ENCODE assay signal across 14 mouse cellular contexts in the genomic region with DNA sequence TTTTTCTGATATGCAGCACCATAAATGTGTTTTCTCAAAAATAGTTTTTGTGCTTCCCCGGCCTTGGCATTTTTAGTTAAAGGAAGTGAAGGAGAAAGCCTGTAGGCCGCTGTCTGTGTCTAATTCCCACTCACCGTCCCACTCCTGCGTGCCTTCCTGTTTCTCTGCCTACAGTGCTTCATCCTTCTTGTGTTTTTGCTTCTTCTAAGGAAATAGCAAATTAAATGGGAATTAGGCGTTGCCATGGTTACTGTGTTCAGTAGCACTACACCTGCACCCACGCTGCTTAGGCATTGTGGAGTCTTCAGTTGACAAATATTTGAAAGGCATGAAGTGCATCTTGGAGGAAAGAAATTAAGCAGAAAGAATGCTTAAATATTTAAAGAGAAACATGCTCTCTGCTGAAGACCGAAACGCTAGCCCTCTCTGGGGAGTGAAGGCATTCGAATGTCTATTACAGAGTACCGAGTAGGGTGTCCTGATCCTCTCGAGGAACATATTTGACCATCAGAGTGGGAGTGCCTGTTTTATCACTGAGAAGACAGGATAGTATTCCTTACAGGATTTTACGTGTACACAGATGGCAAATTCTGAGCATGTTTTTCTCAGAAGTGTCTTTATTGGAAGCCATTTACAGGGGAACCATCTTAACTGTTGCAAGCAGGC. TPM values are rescaled to one million over a fixed set of nuclear protein-coding genes. Genes with fewer than 3 reads are reported as not detected.
A peak's percentile ranks its signal among the peaks of the same experiment; 100 is the strongest.
DNase-seq lines count a peak whose midpoint lies in the region; ATAC-seq and TF ChIP-seq lines count a peak whose summit lies in the region.
"Had no signal": no experiment of that assay in that cellular context is flagged by ENCODE, and none has a peak within 500 bp of the region (broad histone marks: within the 10 kb centered on the region; RNA-seq: fewer than 3 reads in every experiment).

No protein-coding gene starts in this region.

- 37% methylated on average over 12 of the region's 12 CpGs for WGBS in midbrain, embryonic 13.5 days
- 63% methylated on average over 12 of the region's 12 CpGs for WGBS in midbrain, embryonic 10.5 days
- WGBS in hindbrain, embryonic 14.5 days = 44% methylated on average over 12 of the region's 12 CpGs
- 13% methylated on average over 12 of the region's 12 CpGs for WGBS in olfactory bulb, adult 2 months

- TF ChIP-seq CTCF in olfactory bulb, adult 2 months (IDR thresholded peaks at IDR 0.05; ENCODE audit: insufficient read depth, low read depth, low read length) = no peak

- TF ChIP-seq POLR2A in olfactory bulb, adult 2 months (IDR thresholded peaks at IDR 0.05; ENCODE audit: insufficient read depth, low read depth, low read length) = no peak

- no peak overlapping the region; the same call in 1 of the 2 replicates for H3K27ac ChIP-seq in midbrain, embryonic 13.5 days
- H3K27ac ChIP-seq in midbrain, embryonic 10.5 days (replicated peaks) = no peak overlapping the region
- no peak overlapping the region for H3K27ac ChIP-seq in hindbrain, embryonic 14.5 days
- peak overlapping the region; percentile 80 for H3K27ac ChIP-seq in olfactory bulb, adult 2 months (ENCODE audit: insufficient read depth, low read depth, low read length)

- H3K4me3 ChIP-seq in midbrain, embryonic 13.5 days (replicated peaks) = no peak overlapping the region
- H3K4me3 ChIP-seq in midbrain, embryonic 10.5 days = no peak overlapping the region
- no peak overlapping the region for H3K4me3 ChIP-seq in hindbrain, embryonic 14.5 days (replicated peaks; ENCODE audit: low read length)
- 0 out of 2 replicates have a peak overlapping the region, but pooled peaks have one; percentile 7 for H3K4me3 ChIP-seq in olfactory bulb, adult 2 months (ENCODE audit: insufficient read depth, low read depth, low read length)

- H3K9me3 ChIP-seq in midbrain, embryonic 13.5 days = no peaks in the 10 kb centered on the region
- no peaks in the 10 kb centered on the region for H3K9me3 ChIP-seq in midbrain, embryonic 10.5 days (replicated peaks)
- H3K9me3 ChIP-seq in hindbrain, embryonic 14.5 days (ENCODE audit: control insufficient read depth, low read length) = no peaks in the 10 kb centered on the region

- peaks cover 24% of the 10 kb centered on the region for H3K4me1 ChIP-seq in midbrain, embryonic 13.5 days (replicated peaks)
- peaks cover 15% of the 10 kb centered on the region for H3K4me1 ChIP-seq in midbrain, embryonic 10.5 days
- H3K4me1 ChIP-seq in hindbrain, embryonic 14.5 days (replicated peaks; ENCODE audit: control insufficient read depth, insufficient read depth, low read length) = peaks cover 17% of the 10 kb centered on the region
- H3K4me1 ChIP-seq in olfactory bulb, adult 2 months (ENCODE audit: control insufficient read depth, insufficient read depth, low read length) = peaks cover 2% of the 10 kb centered on the region; the same call in 1 of the 2 replicates

- H3K4me2 ChIP-seq in midbrain, embryonic 13.5 days (replicated peaks) = peak overlapping the region; percentile 11; the same call in 1 of the 2 replicates
- no peak overlapping the region for H3K4me2 ChIP-seq in hindbrain, embryonic 14.5 days (replicated peaks)

- ATAC-seq in midbrain, embryonic 13.5 days = peak; percentile 45; the same call in 1 of the 2 replicates
- peak; percentile 53; the same call in 1 of the 2 replicates for ATAC-seq in hindbrain, embryonic 14.5 days (ENCODE audit: low FRiP score)

- peak; percentile 67 to 82 for DNase-seq in frontal cortex, adult 2 months (ENCODE audit: extremely low spot score in 1 of 2, low spot score in 1 of 2)
- DNase-seq in frontal cortex, postnatal 25 days (ENCODE audit: low spot score in 2 of 2) = no peak
- no peak for DNase-seq in midbrain, embryonic 10.5 days (ENCODE audit: low spot score)
- DNase-seq in hindbrain, embryonic 14.5 days (ENCODE audit: low spot score) = no peak
- DNase-seq in ovary, postnatal 10 days (ENCODE audit: low spot score) = no peak
- DNase-seq in spleen, adult 12 weeks (ENCODE audit: low spot score) = no peak
- DNase-seq: adrenal gland, adult 8-10 months; B cell, adult 2 months; cerebellum, adult 9-10 months; heart, postnatal 4 days; kidney, postnatal 10 days; liver had no signal

- H3K9ac ChIP-seq in midbrain, embryonic 13.5 days (replicated peaks) = no peak overlapping the region; the same call in 1 of the 2 replicates
- no peak overlapping the region for H3K9ac ChIP-seq in hindbrain, embryonic 14.5 days

- H3K27me3 ChIP-seq in midbrain, embryonic 13.5 days = no peaks in the 10 kb centered on the region
- no peaks in the 10 kb centered on the region for H3K27me3 ChIP-seq in midbrain, embryonic 10.5 days (ENCODE audit: low read depth, poor library complexity, severe bottlenecking)
- no peaks in the 10 kb centered on the region for H3K27me3 ChIP-seq in hindbrain, embryonic 14.5 days (ENCODE audit: control insufficient read depth, insufficient read depth, low read length)

- H3K36me3 ChIP-seq in midbrain, embryonic 13.5 days = no peaks in the 10 kb centered on the region; the same call in 1 of the 2 replicates
- H3K36me3 ChIP-seq in midbrain, embryonic 10.5 days = no peaks in the 10 kb centered on the region
- H3K36me3 ChIP-seq in hindbrain, embryonic 14.5 days (replicated peaks; ENCODE audit: control insufficient read depth, insufficient read depth) = peaks cover 25% of the 10 kb centered on the region

RNA-seq across cellular contexts. Expression of gene Map2, which starts 12.1 kb away (rescaled TPM):
- polyA plus RNA-seq in frontal cortex, adult 2 months (2012; rRNA removed) = 473 and 532 TPM in 2 replicates
- 446 and 458 TPM in 2 replicates for polyA plus RNA-seq in midbrain, embryonic 13.5 days (2015; fragmentation: Nextera tagmentation; extraction: Ambion mirVana)
- 76.0 and 147 TPM in 2 replicates for polyA plus RNA-seq in midbrain, embryonic 10.5 days (2016; fragmentation: Nextera tagmentation; extraction: Ambion mirVana)
- polyA plus RNA-seq in hindbrain, embryonic 14.5 days (2014; fragmentation: Nextera tagmentation; extraction: Ambion mirVana) = 413 and 417 TPM in 2 replicates
- 412 and 635 TPM in 2 replicates for polyA plus RNA-seq in olfactory bulb, adult 2 months (2012; ENCODE audit: insufficient read depth, insufficient read length, low replicate concordance, missing spikeins)

Comparison
In these comparisons a context has a peak if more than half of its experiments do, and no peak if none do; other contexts are left out.
1. DNase-seq: peak in frontal cortex, adult 2 months (2 of 2); none in frontal cortex, postnatal 25 days (0 of 2), midbrain, embryonic 10.5 days (single experiment), hindbrain, embryonic 14.5 days (single experiment), ovary, postnatal 10 days (single experiment) and spleen, adult 12 weeks (single experiment).